Mouse (Mus musculus) left cerebral cortex, adult 8-10 months (tissue): Measurements from ENCODE around the gene Cytl1. TPM values are rescaled to one million over a fixed set of nuclear protein-coding genes. Genes with fewer than 3 reads are reported as not detected.

Source experiments
- DNase-seq, 2 experiments: peaks; one replicate each; pipeline ENCODE4 v3.0.0; 2022; ENCODE audit warnings: low spot score in 2 of 2
- total RNA-seq, 4 experiments: library from RNA; stranded (reverse); gene quantifications; 2 replicates each; pipeline ENCODE4 v1.2.4; 2022

Cytl1 gene
- total RNA-seq, 4 experiments from 2014 or later: 0.95 to 2.2 (median 1.6) TPM

- peak; percentile 51 to 73 for DNase-seq
Observed at GRCm38 (mm10) chr5:37769031-37769430, 33.7 kb downstream of the Cytl1 start.

- DNase-seq: no peak
Observed at GRCm38 (mm10) chr5:37770870-37771269, 35.6 kb downstream of the Cytl1 start.

DNA sequence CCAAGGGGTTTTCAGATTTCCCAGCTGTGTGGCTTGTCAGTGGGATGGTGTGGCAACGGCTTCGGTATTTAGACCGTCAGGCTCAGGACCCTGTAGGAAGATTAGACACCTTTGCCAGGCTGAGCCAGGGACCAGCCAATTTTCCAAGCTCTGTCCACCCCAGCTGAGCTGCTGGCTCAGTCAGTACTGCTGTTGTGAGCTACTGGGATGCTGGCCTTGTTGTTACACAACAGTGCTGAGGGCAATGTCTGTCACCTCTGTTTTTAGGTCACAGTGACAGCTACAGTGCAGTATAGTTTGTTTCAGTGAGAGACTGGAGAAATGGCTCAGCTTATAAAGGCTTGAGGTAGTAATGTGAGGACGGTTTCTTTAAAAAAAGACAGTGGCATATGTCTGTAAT is 38.7 kb downstream of the Cytl1 start:
- DNase-seq: no peak

DNA sequence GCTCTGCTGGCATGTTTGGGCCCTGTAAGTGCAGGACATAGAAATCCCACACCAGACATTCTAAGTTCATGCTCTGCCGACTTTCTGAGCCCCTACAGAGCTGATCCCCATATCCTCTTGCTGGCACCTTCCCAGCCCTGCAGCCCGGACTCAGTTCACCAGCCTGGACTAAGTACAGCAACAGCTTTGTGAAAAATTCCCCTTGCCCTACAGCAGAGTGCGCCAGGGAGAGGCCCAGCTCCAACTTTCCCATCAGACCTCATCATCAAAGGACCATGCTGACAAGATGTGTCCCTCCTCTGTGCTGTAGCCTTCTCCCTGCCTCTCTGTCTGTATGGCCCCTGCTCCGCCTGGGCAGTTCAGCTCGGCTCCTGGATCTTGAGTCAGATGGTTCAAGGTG is 40.4 kb downstream of the Cytl1 start:
- DNase-seq: no peak

GRCm38 (mm10) chr5:37783306-37783705 is 48.0 kb downstream of the Cytl1 start:
- peak in 1 of 2 experiments; percentile 19 for DNase-seq

GRCm38 (mm10) chr5:37784847-37785391 is 49.6 kb downstream of the Cytl1 start:
- DNase-seq: no peak

Other genes starting within 250 kb of the Cytl1 start
- gene Stk32b, start 18.3 kb upstream of the Cytl1 start, total RNA-seq: 1 to 10 TPM; 1.5 to 2.6 (median 2.1) TPM
- gene Msx1, start 89.1 kb downstream of the Cytl1 start, total RNA-seq: 1 to 10 TPM; 2.9 to 4.5 (median 3.9) TPM